Mouse (Mus musculus) adrenal gland, postnatal 25 days (tissue): ENCODE results near the gene Gga1. TPM values are rescaled to one million over a fixed set of nuclear protein-coding genes. Genes with fewer than 3 reads are reported as not detected.
A peak's percentile ranks its signal among the peaks of the same experiment; 100 is the strongest.

Experiments used
- DNase-seq: peaks from one replicate; pipeline ENCODE4 v3.0.0; 2021; ENCODE audit warnings: mixed read lengths
- microRNA-seq, 2 experiments: library from miRNA; unstranded; fragments of <30 nt; microRNA quantifications; one replicate each; pipeline ENCODE4 v1.2.0; 2021
- total RNA-seq: library from RNA; stranded (reverse); gene quantifications from 2 replicates; pipeline ENCODE4 v1.2.3, GENCODE M21; 2021

Gga1 gene
- total RNA-seq, 1 experiment from 2014 or later, result 61.5 TPM

DNA sequence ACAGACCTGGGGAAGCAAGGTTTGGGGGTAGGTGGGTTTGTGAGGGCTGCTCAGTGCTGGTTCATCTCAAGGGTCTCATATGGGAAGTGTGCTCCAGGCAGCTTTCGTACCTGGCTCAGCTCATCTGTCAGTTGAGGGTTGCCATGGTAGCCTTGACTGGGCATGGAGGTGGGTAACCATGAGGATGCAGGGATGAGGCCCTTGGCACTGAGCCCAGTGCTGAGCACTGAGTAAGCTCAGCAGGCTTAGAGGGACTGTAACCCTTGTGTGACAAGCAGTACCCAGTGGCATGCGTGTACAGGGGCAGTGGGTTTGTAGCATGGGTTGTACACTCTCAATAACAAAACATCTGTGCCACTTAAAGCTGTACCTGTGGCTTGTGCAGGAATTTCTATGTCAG is 61.0 kb downstream of the Gga1 start:
- DNase-seq, result no peak

DNA sequence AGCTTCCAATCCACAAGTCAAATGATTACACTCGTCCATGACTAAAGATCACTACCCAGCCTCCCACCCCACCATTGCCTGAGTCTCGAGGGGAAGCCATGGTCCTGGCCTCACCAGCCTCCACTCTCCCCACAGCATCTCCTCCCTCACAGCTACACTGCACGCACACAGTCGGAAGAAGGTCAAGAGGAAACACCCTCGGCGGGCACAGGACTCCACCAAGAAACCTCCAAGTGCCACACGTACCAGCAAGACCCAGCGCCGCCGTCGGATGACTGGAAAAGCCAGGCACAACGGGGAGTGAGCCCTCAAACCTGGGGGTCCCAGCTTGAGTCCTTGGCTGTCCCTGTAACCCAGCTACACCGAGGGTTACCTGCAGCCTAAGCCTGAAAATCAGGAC is 63.3 kb downstream of the Gga1 start:
- no peak for DNase-seq

DNA sequence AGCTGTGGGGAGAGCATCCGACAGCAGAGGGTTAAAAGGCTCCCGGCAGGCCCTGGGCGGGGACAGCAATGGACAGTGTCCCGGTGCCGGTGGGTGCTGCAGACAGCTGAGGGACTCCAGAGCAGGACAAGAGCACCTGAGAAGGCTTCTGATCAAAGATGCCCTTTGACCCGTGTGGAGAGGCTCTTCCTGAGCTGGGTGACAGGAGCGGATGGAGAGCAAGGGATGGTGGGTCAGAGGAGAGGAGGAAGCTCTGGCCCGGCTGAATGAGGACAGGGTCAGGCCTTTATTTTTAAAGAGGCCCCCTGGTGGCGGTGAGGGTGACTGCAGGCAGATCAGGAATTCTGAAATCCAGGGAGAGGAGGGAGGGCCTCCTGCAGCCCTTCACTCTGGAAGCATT is 65.7 kb downstream of the Gga1 start:
- DNase-seq, result peak; percentile 80

Small RNAs within 50 kb of the gene (microRNA-seq; reads per million reads assigned to microRNA genes)
- 0 to 1.0 reads per million in 2 experiments for gene Mir6955

Other genes starting within 250 kb of the Gga1 start
- gene Elfn2, start 158.4 kb upstream of the Gga1 start, total RNA-seq, result 2.4 and 7.8 TPM in 2 replicates
- gene Mfng, start 103.7 kb upstream of the Gga1 start, total RNA-seq, result 11.9 and 14.5 TPM in 2 replicates
- 6.5 and 7.0 TPM in 2 replicates for gene Card10, start 74.1 kb upstream of the Gga1 start, total RNA-seq
- 38.8 and 43.4 TPM in 2 replicates for gene Cdc42ep1, start 34.6 kb upstream of the Gga1 start, total RNA-seq
- not detected in 2 replicates for gene Lgals2, start 21.7 kb upstream of the Gga1 start, total RNA-seq
- gene Gm49510, start 22.5 kb downstream of the Gga1 start, total RNA-seq, result not detected in 2 replicates
- gene Sh3bp1, start 22.6 kb downstream of the Gga1 start, total RNA-seq, result 6.1 and 8.8 TPM in 2 replicates
- 5.0 and 6.0 TPM in 2 replicates for gene Pdxp, start 36.7 kb downstream of the Gga1 start, total RNA-seq
- gene Lgals1, start 49.5 kb downstream of the Gga1 start, total RNA-seq, result 273 and 304 TPM in 2 replicates
- 42.7 and 44.0 TPM in 2 replicates for gene Nol12, start 57.7 kb downstream of the Gga1 start, total RNA-seq
- 113 and 114 TPM in 2 replicates for gene Triobp, start 70.5 kb downstream of the Gga1 start, total RNA-seq
- 159 and 217 TPM in 2 replicates for gene H1f0, start 151.3 kb downstream of the Gga1 start, total RNA-seq
- 0.39 TPM in 1 of 2 replicates, not detected in the other for gene Galr3, start 164.7 kb downstream of the Gga1 start, total RNA-seq
- gene Ankrd54, start 185.7 kb downstream of the Gga1 start, total RNA-seq, result 20.4 and 27.4 TPM in 2 replicates
- gene Eif3l, start 198.0 kb downstream of the Gga1 start, total RNA-seq, result 150 and 151 TPM in 2 replicates
- gene Micall1, start 231.7 kb downstream of the Gga1 start, total RNA-seq, result 42.9 and 57.5 TPM in 2 replicates